Mouse (Mus musculus): ENCODE measurements around the gene Msmo1. TPM values are rescaled to one million over a fixed set of nuclear protein-coding genes. Genes with fewer than 3 reads are reported as not detected.

Gene Msmo1
- polyA plus RNA-seq, 1 experiment from 2014 or later = 234 TPM

Other genes starting within 250 kb of the Msmo1 start
- gene Cpe, start 40.7 kb downstream of the Msmo1 start, polyA plus RNA-seq (2016; fragmentation: Nextera tagmentation; extraction: Ambion mirVana) = 163 and 215 TPM in 2 replicates
- 9.3 and 11.3 TPM in 2 replicates for gene Klhl2, start 116.2 kb upstream of the Msmo1 start, polyA plus RNA-seq (2016; fragmentation: Nextera tagmentation; extraction: Ambion mirVana)
- 18.0 and 19.7 TPM in 2 replicates for gene Tmem192, start 213.4 kb upstream of the Msmo1 start, polyA plus RNA-seq (2016; fragmentation: Nextera tagmentation; extraction: Ambion mirVana)